ENCODE assay signal across 8 mouse cellular contexts in genomic region chr6:135251849-135252727, GRCm38 (mm10). TPM values are rescaled to one million over a fixed set of nuclear protein-coding genes. Genes with fewer than 3 reads are reported as not detected.
DNase-seq lines count a peak whose midpoint lies in the region; ATAC-seq and TF ChIP-seq lines count a peak whose summit lies in the region.

No protein-coding gene starts in this region.

- TF ChIP-seq CTCF in testis, adult 2 months (IDR thresholded peaks at IDR 0.05; ENCODE audit: control insufficient read depth, insufficient read depth, insufficient replicate concordance, low read depth, low read length), result no peak

- H3K27me3 ChIP-seq in testis, adult 2 months (ENCODE audit: control insufficient read depth, insufficient read depth, low read length), result no peaks in the 10 kb centered on the region; the same call in 1 of the 2 replicates
- H3K27me3 ChIP-seq in heart, embryonic 13.5 days (replicated peaks), result 0 out of 2 replicates have a peak, but pooled peaks cover 7% of the 10 kb centered on the region
- no peaks in the 10 kb centered on the region for H3K27me3 ChIP-seq in limb, embryonic 14.5 days (ENCODE audit: control insufficient read depth, insufficient read depth, low read length)
- no peaks in the 10 kb centered on the region for H3K27me3 ChIP-seq in myocyte (ENCODE audit: control insufficient read depth, insufficient read depth, insufficient read length)

- no peak for ATAC-seq in heart, embryonic 13.5 days (ENCODE audit: extremely low read depth, insufficient number of reproducible peaks, low FRiP score, low TSS enrichment)
- ATAC-seq in limb, embryonic 14.5 days (ENCODE audit: low FRiP score, low read depth), result no peak
- ATAC-seq in erythroid progenitor cell, adult 5-6 weeks (replicated peaks; ENCODE audit: low FRiP score, poor library complexity, severe bottlenecking), result no peak

- H3K27ac ChIP-seq in testis, adult 2 months (ENCODE audit: control insufficient read depth, insufficient read depth, low read depth, low read length), result peak overlapping the region; percentile 54
- peak overlapping the region; percentile 70 for H3K27ac ChIP-seq in heart, embryonic 13.5 days (replicated peaks)
- H3K27ac ChIP-seq in limb, embryonic 14.5 days (replicated peaks; ENCODE audit: low read depth, low read length), result peak overlapping the region; percentile 76

- peaks cover 7% of the 10 kb centered on the region for H3K9me3 ChIP-seq in heart, embryonic 13.5 days
- H3K9me3 ChIP-seq in limb, embryonic 14.5 days (ENCODE audit: control insufficient read depth, low read length), result peaks cover 4% of the 10 kb centered on the region; the same call in 1 of the 2 replicates

- peak overlapping the region; percentile 80 for H3K4me3 ChIP-seq in testis, adult 2 months (ENCODE audit: control insufficient read depth, low read depth, low read length)
- H3K4me3 ChIP-seq in heart, embryonic 13.5 days, result peak overlapping the region; percentile 36
- H3K4me3 ChIP-seq in limb, embryonic 14.5 days (replicated peaks; ENCODE audit: low read length), result no peak overlapping the region; the same call in 1 of the 2 replicates
- no peak overlapping the region for H3K4me3 ChIP-seq in myocyte

- no peaks in the 10 kb centered on the region for H3K79me2 ChIP-seq in myocyte (ENCODE audit: control insufficient read depth, insufficient read depth)

- H3ac ChIP-seq in myocyte (ENCODE audit: control insufficient read depth, insufficient read length), result no peak overlapping the region

- no peak for DNase-seq in testis, postnatal 10 days (ENCODE audit: low spot score)
- DNase-seq in limb, embryonic 14.5 days (ENCODE audit: low spot score), result no peak
- DNase-seq in spleen, adult 18-20 months, result no peak
- no peak for DNase-seq in spleen, postnatal 10 days (ENCODE audit: low spot score in 2 of 2)

- H3K4me1 ChIP-seq in testis, adult 2 months (ENCODE audit: control insufficient read depth, insufficient read depth, low read length), result peaks cover 10% of the 10 kb centered on the region
- H3K4me1 ChIP-seq in heart, embryonic 13.5 days, result peaks cover 36% of the 10 kb centered on the region
- H3K4me1 ChIP-seq in limb, embryonic 14.5 days (ENCODE audit: control insufficient read depth, insufficient read depth, low read length), result peaks cover 30% of the 10 kb centered on the region

- no peak for TF ChIP-seq POLR2A in testis, adult 2 months (IDR thresholded peaks at IDR 0.05; ENCODE audit: control insufficient read depth, low read depth, low read length)
- no peak for TF ChIP-seq POLR2A in limb, embryonic 14.5 days (IDR thresholded peaks at IDR 0.05; ENCODE audit: borderline replicate concordance, extremely low read depth, insufficient read depth, insufficient read length)
- no peak for TF ChIP-seq POLR2A in myocyte (IDR thresholded peaks at IDR 0.05; ENCODE audit: insufficient read length, low read depth)

- peak overlapping the region; percentile 58; the same call in 1 of the 2 replicates for H3K9ac ChIP-seq in heart, embryonic 13.5 days
- H3K9ac ChIP-seq in limb, embryonic 14.5 days (ENCODE audit: low read depth, low read length, severe bottlenecking), result peak overlapping the region; percentile 9

- WGBS in heart, embryonic 13.5 days, result 35% methylated on average over 24 of the region's 24 CpGs
- 54% methylated on average over 23 of the region's 24 CpGs for WGBS in limb, embryonic 14.5 days

- H3K36me3 ChIP-seq in testis, adult 2 months (ENCODE audit: control insufficient read depth, insufficient read depth, low read length), result no peaks in the 10 kb centered on the region
- H3K36me3 ChIP-seq in heart, embryonic 13.5 days, result no peaks in the 10 kb centered on the region
- H3K36me3 ChIP-seq in limb, embryonic 14.5 days (ENCODE audit: control insufficient read depth, insufficient read depth, low read length), result no peaks in the 10 kb centered on the region
- H3K36me3 ChIP-seq in myocyte (ENCODE audit: control insufficient read depth, insufficient read depth), result no peaks in the 10 kb centered on the region

- peak overlapping the region; percentile 67 for H3K4me2 ChIP-seq in heart, embryonic 13.5 days
- H3K4me2 ChIP-seq in limb, embryonic 14.5 days (replicated peaks; ENCODE audit: low read depth, low read length, severe bottlenecking), result peak overlapping the region; percentile 43
- H3K4me2 ChIP-seq in myocyte (ENCODE audit: low read depth), result peak overlapping the region; percentile 62

TF ChIP-seq in myocyte, 11 proteins besides CTCF, POLR2A, EP300 and RAD21:
- peak; percentile 49; the same call in 1 of the 2 replicates for TF ChIP-seq CEBPB (IDR thresholded peaks at IDR 0.05; ENCODE audit: insufficient read depth, poor library complexity, severe bottlenecking)
- peak; percentile 6 for TF ChIP-seq USF1 (IDR thresholded peaks at IDR 0.05; ENCODE audit: low read depth)
- TF ChIP-seq E2F4 (IDR thresholded peaks at IDR 0.05; ENCODE audit: insufficient read depth), result no peak
TF ChIP-seq in myocyte: peak in this region for 2.

RNA-seq across cellular contexts. Expression of gene Gsg1, which starts 2.1 kb away (rescaled TPM):
- 4,178 and 4,188 TPM in 2 replicates for polyA plus RNA-seq in testis, adult 2 months (2012; rRNA removed)
- polyA plus RNA-seq in heart, embryonic 13.5 days (2015; fragmentation: Nextera tagmentation; extraction: Ambion mirVana), result 0.51 and 0.56 TPM in 2 replicates
- polyA plus RNA-seq in limb, embryonic 14.5 days (2012; rRNA removed), result 1.4 and 1.6 TPM in 2 replicates
- polyA plus RNA-seq in limb, embryonic 14.5 days (2014; fragmentation: Nextera tagmentation; extraction: Ambion mirVana), result 1.1 and 2.2 TPM in 2 replicates
- polyA plus RNA-seq in myocyte (2012; fragmentation: generic; extraction: Trizol), result 0.04 TPM
- not detected in 2 replicates for total RNA-seq in erythroid progenitor cell, adult 5-6 weeks (2015; ENCODE audit: low replicate concordance)
- not detected in 2 replicates for total RNA-seq in erythroid progenitor cell, adult 5-6 weeks (2017; ENCODE audit: low replicate concordance)

RNA-seq across cellular contexts. Expression of gene Hebp1, which starts 54.3 kb away (rescaled TPM):
- 4.7 and 4.9 TPM in 2 replicates for polyA plus RNA-seq in testis, adult 2 months (2012; rRNA removed)
- polyA plus RNA-seq in heart, embryonic 13.5 days (2015; fragmentation: Nextera tagmentation; extraction: Ambion mirVana), result 14.5 and 15.9 TPM in 2 replicates
- 16.6 and 23.2 TPM in 2 replicates for polyA plus RNA-seq in limb, embryonic 14.5 days (2012; rRNA removed)
- 5.7 and 5.9 TPM in 2 replicates for polyA plus RNA-seq in limb, embryonic 14.5 days (2014; fragmentation: Nextera tagmentation; extraction: Ambion mirVana)
- polyA plus RNA-seq in myocyte (2012; fragmentation: generic; extraction: Trizol), result 30.5 TPM
- 192 and 305 TPM in 2 replicates for total RNA-seq in erythroid progenitor cell, adult 5-6 weeks (2015; ENCODE audit: low replicate concordance)
- total RNA-seq in erythroid progenitor cell, adult 5-6 weeks (2017; ENCODE audit: low replicate concordance), result 368 and 376 TPM in 2 replicates

RNA-seq across cellular contexts. Expression of gene Fam234b, which starts 54.3 kb away (rescaled TPM):
- polyA plus RNA-seq in testis, adult 2 months (2012; rRNA removed), result 18.3 and 20.9 TPM in 2 replicates
- polyA plus RNA-seq in heart, embryonic 13.5 days (2015; fragmentation: Nextera tagmentation; extraction: Ambion mirVana), result 8.0 and 8.4 TPM in 2 replicates
- polyA plus RNA-seq in limb, embryonic 14.5 days (2012; rRNA removed), result 26.2 and 31.6 TPM in 2 replicates
- 23.9 and 27.3 TPM in 2 replicates for polyA plus RNA-seq in limb, embryonic 14.5 days (2014; fragmentation: Nextera tagmentation; extraction: Ambion mirVana)
- polyA plus RNA-seq in myocyte (2012; fragmentation: generic; extraction: Trizol), result 6.3 TPM
- total RNA-seq in erythroid progenitor cell, adult 5-6 weeks (2015; ENCODE audit: low replicate concordance), result 110 and 154 TPM in 2 replicates
- total RNA-seq in erythroid progenitor cell, adult 5-6 weeks (2017; ENCODE audit: low replicate concordance), result 96.5 and 104 TPM in 2 replicates

RNA-seq across cellular contexts. Expression of gene Pbp2, which starts 58.1 kb away (rescaled TPM):
- polyA plus RNA-seq in testis, adult 2 months (2012; rRNA removed), result 232 and 235 TPM in 2 replicates
- polyA plus RNA-seq in heart, embryonic 13.5 days (2015; fragmentation: Nextera tagmentation; extraction: Ambion mirVana), result not detected in 2 replicates
- polyA plus RNA-seq in limb, embryonic 14.5 days (2012; rRNA removed), result 0.34 and 0.46 TPM in 2 replicates
- 0.29 and 0.46 TPM in 2 replicates for polyA plus RNA-seq in limb, embryonic 14.5 days (2014; fragmentation: Nextera tagmentation; extraction: Ambion mirVana)
- polyA plus RNA-seq in myocyte (2012; fragmentation: generic; extraction: Trizol), result 0.16 TPM
- total RNA-seq in erythroid progenitor cell, adult 5-6 weeks (2015; ENCODE audit: low replicate concordance), result 1.7 TPM in 1 of 2 replicates, not detected in the other
- total RNA-seq in erythroid progenitor cell, adult 5-6 weeks (2017; ENCODE audit: low replicate concordance), result not detected in 2 replicates

Comparison
In these comparisons a context has a peak if more than half of its experiments do, and no peak if none do; other contexts are left out.
1. H3K4me3 ChIP-seq: peak in testis, adult 2 months (single experiment) and heart, embryonic 13.5 days (single experiment); none in limb, embryonic 14.5 days (single experiment) and myocyte (single experiment).
2. RNA of gene Gsg1, which starts 2.1 kb away (polyA plus RNA-seq): 4,178 to 4,188 TPM in testis, adult 2 months; 1.1 to 2.2 TPM in limb, embryonic 14.5 days, 0.51 to 0.56 TPM in heart, embryonic 13.5 days and 0.04 TPM in myocyte (single experiment); every median in the first group is over 1,000 times any median in the second.
3. Peak in every context shown above with its lines, with median percentiles within 50 percentile points of each other: H3K27ac ChIP-seq and H3K4me2 ChIP-seq.